Mouse (Mus musculus) spleen, adult 2 months (tissue): ENCODE results near the gene Bola3.

Experiments
- CTCF ChIP-seq: fragments of 200-500 bp; IDR thresholded peaks from 2 replicates; pipeline ENCODE4 v1.5.1; 2011; ENCODE audit warnings: mild to moderate bottlenecking, inconsistent platforms; ENCODE audit not compliant: insufficient read depth, insufficient read length, insufficient replicate concordance; ENCODE audit errors: extremely low read depth
- POLR2A ChIP-seq: fragments of 200-500 bp; IDR thresholded peaks from 2 replicates; pipeline ENCODE4 v1.6.1; 2011; ENCODE audit warnings: low read depth, low read length, inconsistent platforms

- peak; percentile 60 for TF ChIP-seq POLR2A
- peak; percentile 97 for TF ChIP-seq CTCF
Observed at GRCm38 (mm10) chr6:83349274-83349958, 469 bp downstream of the Bola3 start.
